Mouse (Mus musculus): Measurements from ENCODE around the gene Piga.

- no peak for TF ChIP-seq CTCF (IDR thresholded peaks at IDR 0.05; ENCODE audit: borderline replicate concordance, extremely low read depth, insufficient read depth, insufficient read length)
- no peak for TF ChIP-seq POLR2A (IDR thresholded peaks at IDR 0.05; ENCODE audit: borderline replicate concordance, extremely low read depth, insufficient read depth, insufficient read length, poor library complexity, severe bottlenecking)
Measured at GRCm38 (mm10) chrX:164447682-164448071, 28.1 kb downstream of the Piga start.

Measured in brain, embryonic 14.5 days (tissue).